9 mouse cellular contexts compared by ENCODE assay signal in the genomic region with DNA sequence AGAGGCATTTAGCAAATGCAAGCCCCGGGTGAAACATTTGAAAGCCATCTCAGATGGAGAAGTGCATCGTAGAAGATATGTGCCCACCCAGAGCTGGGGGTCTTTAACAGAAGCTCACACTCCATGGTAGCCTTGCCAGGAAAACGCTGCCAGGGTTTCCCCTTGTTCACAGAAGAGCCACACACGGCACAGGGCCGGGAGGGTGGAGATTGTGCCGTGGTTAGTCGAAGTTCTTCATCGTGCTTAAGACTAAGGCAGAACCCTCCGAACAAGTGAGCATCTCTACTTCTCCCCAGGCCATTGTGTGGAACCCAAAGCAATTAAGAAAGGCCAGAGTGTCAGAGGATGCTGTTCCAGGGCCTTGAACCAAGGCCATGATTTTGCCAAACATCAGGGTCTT.
DNase-seq lines count a peak whose midpoint lies in the region; ATAC-seq and TF ChIP-seq lines count a peak whose summit lies in the region.
"Had no signal": no experiment of that assay in that cellular context is flagged by ENCODE, and none has a peak within 500 bp of the region (broad histone marks: within the 10 kb centered on the region; RNA-seq: fewer than 3 reads in every experiment).

No protein-coding gene starts in this region.

- TF ChIP-seq POLR2A in heart, adult 2 months (IDR thresholded peaks at IDR 0.05; ENCODE audit: insufficient read depth, low read depth, low read length), result no peak

- no peaks in the 10 kb centered on the region for H3K27me3 ChIP-seq in heart, adult 2 months (ENCODE audit: control insufficient read depth, insufficient read depth, low read length)
- no peaks in the 10 kb centered on the region for H3K27me3 ChIP-seq in lung, embryonic 16.5 days (ENCODE audit: control insufficient read depth, insufficient read depth, low read depth, low read length)
- H3K27me3 ChIP-seq in hindbrain, embryonic 13.5 days, result peaks cover 54% of the 10 kb centered on the region
- H3K27me3 ChIP-seq in neural tube, embryonic 15.5 days (replicated peaks), result no peaks in the 10 kb centered on the region

- peaks cover 33% of the 10 kb centered on the region for H3K4me1 ChIP-seq in heart, adult 2 months (ENCODE audit: control insufficient read depth, insufficient read depth, low read length)
- H3K4me1 ChIP-seq in lung, embryonic 16.5 days (replicated peaks; ENCODE audit: control insufficient read depth, insufficient read depth, low read length), result peaks cover 56% of the 10 kb centered on the region
- H3K4me1 ChIP-seq in hindbrain, embryonic 13.5 days (replicated peaks), result peaks cover 68% of the 10 kb centered on the region
- peaks cover 67% of the 10 kb centered on the region for H3K4me1 ChIP-seq in neural tube, embryonic 15.5 days

- no peak for TF ChIP-seq EP300 in heart, adult 2 months (IDR thresholded peaks at IDR 0.05; ENCODE audit: insufficient read depth, low read depth, low read length)

- no peaks in the 10 kb centered on the region for H3K9me3 ChIP-seq in lung, embryonic 16.5 days (ENCODE audit: control insufficient read depth, low read length)
- H3K9me3 ChIP-seq in hindbrain, embryonic 13.5 days, result no peaks in the 10 kb centered on the region
- H3K9me3 ChIP-seq in neural tube, embryonic 15.5 days (replicated peaks), result no peaks in the 10 kb centered on the region
- H3K9me3 ChIP-seq: liver, embryonic 13.5 days had no signal

- H3K4me3 ChIP-seq in heart, adult 2 months, result peak overlapping the region; percentile 72
- peak overlapping the region; percentile 98 for H3K4me3 ChIP-seq in lung, embryonic 16.5 days (ENCODE audit: low read length)
- peak overlapping the region; percentile 88 for H3K4me3 ChIP-seq in hindbrain, embryonic 13.5 days
- peak overlapping the region; percentile 82 for H3K4me3 ChIP-seq in neural tube, embryonic 15.5 days (replicated peaks)
- H3K4me3 ChIP-seq: liver, embryonic 13.5 days had no signal

- 10% methylated on average over 9 of the region's 9 CpGs for WGBS in heart, adult 2 months
- 57% methylated on average over 9 of the region's 9 CpGs for WGBS in lung, embryonic 16.5 days
- WGBS in hindbrain, embryonic 13.5 days, result 59% methylated on average over 9 of the region's 9 CpGs
- WGBS in neural tube, embryonic 15.5 days, result 18% methylated on average over 9 of the region's 9 CpGs

- peak overlapping the region; percentile 73 for H3K9ac ChIP-seq in heart, adult 2 months (ENCODE audit: low read depth, low read length)
- H3K9ac ChIP-seq in lung, embryonic 16.5 days (ENCODE audit: low read length), result peak overlapping the region; percentile 100
- peak overlapping the region; percentile 99 for H3K9ac ChIP-seq in hindbrain, embryonic 13.5 days
- peak overlapping the region; percentile 93 for H3K9ac ChIP-seq in neural tube, embryonic 15.5 days (replicated peaks)
- H3K9ac ChIP-seq: liver, embryonic 13.5 days had no signal

- peak overlapping the region; percentile 100 for H3K27ac ChIP-seq in heart, adult 2 months
- no peak overlapping the region for H3K27ac ChIP-seq in lung, embryonic 16.5 days (ENCODE audit: low read length)
- peak overlapping the region; percentile 72 for H3K27ac ChIP-seq in hindbrain, embryonic 13.5 days
- peak overlapping the region; percentile 82 for H3K27ac ChIP-seq in neural tube, embryonic 15.5 days (replicated peaks)
- H3K27ac ChIP-seq: liver, embryonic 13.5 days had no signal

- no peak for TF ChIP-seq CTCF in heart, adult 2 months (IDR thresholded peaks at IDR 0.05)

- intact Hi-C loops in heart, adult 2 months (cut with DNase I), result loop anchor here (2.0 kb wide), 1 partner anchor 35 kb away; no protein-coding TSS in a partner anchor

- no peak for ATAC-seq in lung, embryonic 16.5 days (ENCODE audit: low read depth)
- ATAC-seq in hindbrain, embryonic 13.5 days (ENCODE audit: low FRiP score), result no peak
- ATAC-seq in neural tube, embryonic 15.5 days (ENCODE audit: low FRiP score), result no peak

- H3K36me3 ChIP-seq in heart, adult 2 months (ENCODE audit: control insufficient read depth, insufficient read depth, low read length), result peaks cover 22% of the 10 kb centered on the region
- H3K36me3 ChIP-seq in lung, embryonic 16.5 days (ENCODE audit: control insufficient read depth, insufficient read depth, low read length), result peaks cover 7% of the 10 kb centered on the region; the same call in 1 of the 2 replicates
- H3K36me3 ChIP-seq in hindbrain, embryonic 13.5 days, result 0 out of 2 replicates have a peak, but pooled peaks cover 4% of the 10 kb centered on the region
- H3K36me3 ChIP-seq in neural tube, embryonic 15.5 days, result no peaks in the 10 kb centered on the region
- H3K36me3 ChIP-seq: liver, embryonic 13.5 days had no signal

- DNase-seq in heart, adult 2 months, result no peak
- no peak for DNase-seq in heart, postnatal 4 days
- no peak for DNase-seq in lung, postnatal 14 days
- no peak for DNase-seq in gastrocnemius, postnatal 10 days
- no peak for DNase-seq in ovary, postnatal 36 days (ENCODE audit: low spot score)
- DNase-seq: liver, embryonic 13.5 days had no signal

- H3K79me2 ChIP-seq in heart, adult 2 months (replicated peaks; ENCODE audit: control insufficient read depth, insufficient read depth, low read length), result peaks cover 22% of the 10 kb centered on the region

- H3K4me2 ChIP-seq in lung, embryonic 16.5 days (ENCODE audit: low read depth, low read length), result peak overlapping the region; percentile 86
- peak overlapping the region; percentile 69 for H3K4me2 ChIP-seq in hindbrain, embryonic 13.5 days
- peak overlapping the region; percentile 87 for H3K4me2 ChIP-seq in neural tube, embryonic 15.5 days
